Mouse (Mus musculus) MEL (cell line): ENCODE data around the gene Lrrc73. TPM values are rescaled to one million over a fixed set of nuclear protein-coding genes. Genes with fewer than 3 reads are reported as not detected.

Source experiments
- DNase-seq: peaks from one replicate; pipeline ENCODE4 v3.0.0; 2011; ENCODE audit warnings: low read depth, low spot score
- H3K27ac ChIP-seq: 2 replicates; pipeline ENCODE4 v1.5.1; 2012; ENCODE audit warnings: low read depth, mild to moderate bottlenecking, control low read depth, low read length, moderate library complexity; ENCODE audit not compliant: control insufficient read depth
- H3K27me3 ChIP-seq, 2 experiments: fragments of 150-350 bp in 1 of 2; sonication (generic) in 1 of 2; 2 replicates each; pipeline ENCODE4 v1.6.1; 2012; ENCODE audit warnings: low read length in 2 of 2, mild to moderate bottlenecking in 2 of 2, improper control_type of control experiment in 1 of 2, moderate library complexity in 1 of 2; ENCODE audit not compliant: insufficient read depth in 2 of 2, control insufficient read depth in 1 of 2
- H3K36me3 ChIP-seq, 2 experiments: 2 replicates each; pipeline ENCODE4 v1.6.1; 2012 to 2014; ENCODE audit warnings: low read length in 2 of 2, improper control_type of control experiment in 1 of 2, inconsistent platforms in 1 of 2, mild to moderate bottlenecking in 1 of 2; ENCODE audit not compliant: insufficient read depth in 2 of 2, control insufficient read depth in 1 of 2
- H3K4me1 ChIP-seq, 2 experiments: fragments of 150-350 bp in 1 of 2; sonication (generic) in 1 of 2; 2 replicates each; pipeline ENCODE4 v1.6.1; 2012; ENCODE audit warnings: low read length in 2 of 2, improper control_type of control experiment in 1 of 2, mild to moderate bottlenecking in 1 of 2; ENCODE audit not compliant: insufficient read depth in 2 of 2, control insufficient read depth in 1 of 2
- H3K4me3 ChIP-seq, 2 experiments: fragments of 150-350 bp in 1 of 2; sonication (generic) in 1 of 2; 2 replicates each; pipeline ENCODE4 v1.5.1; 2012; ENCODE audit warnings: low read depth in 2 of 2, low read length in 2 of 2, mild to moderate bottlenecking in 2 of 2, moderate library complexity in 2 of 2, control low read depth in 1 of 2, improper control_type of control experiment in 1 of 2; ENCODE audit not compliant: control insufficient read depth in 1 of 2, insufficient read depth in 1 of 2
- H3K79me2 ChIP-seq: 2 replicates; pipeline ENCODE4 v1.6.1; 2012; ENCODE audit warnings: mild to moderate bottlenecking, low read length, moderate library complexity; ENCODE audit not compliant: control insufficient read depth, poor library complexity, insufficient read depth
- H3K9ac ChIP-seq: 2 replicates; pipeline ENCODE4 v1.6.1; 2012; ENCODE audit warnings: low read depth, mild to moderate bottlenecking, control low read depth, low read length, moderate library complexity; ENCODE audit not compliant: control insufficient read depth, poor library complexity, severe bottlenecking
- H3K9me3 ChIP-seq: fragments of 150-350 bp; sonication (generic); replicated peaks from 2 replicates; pipeline ENCODE4 v1.6.1; 2012; ENCODE audit warnings: mild to moderate bottlenecking, low read length, improper control_type of control experiment, moderate library complexity; ENCODE audit not compliant: insufficient read depth
- CHD2 ChIP-seq: IDR thresholded peaks from 2 replicates; pipeline ENCODE4 v1.6.1; 2011; ENCODE audit warnings: low read length, improper control_type of control experiment
- CTCF ChIP-seq, 3 experiments: IDR thresholded peaks in 2 of 3; conservative IDR thresholded peaks in 1 of 3; 2 replicates each; pipeline ENCODE4 v1.5.1; 2011 to 2012; ENCODE audit warnings: low read length in 3 of 3, low read depth in 2 of 3, mild to moderate bottlenecking in 2 of 3, improper control_type of control experiment in 1 of 3, inconsistent platforms in 1 of 3, mixed read lengths in 1 of 3, moderate library complexity in 1 of 3; ENCODE audit not compliant: control insufficient read depth in 1 of 3, insufficient read depth in 1 of 3, poor library complexity in 1 of 3, severe bottlenecking in 1 of 3
- ELF1 ChIP-seq: IDR thresholded peaks from 2 replicates; pipeline ENCODE4 v1.6.1; 2014; ENCODE audit warnings: low read depth, mild to moderate bottlenecking, inconsistent platforms, low read length, improper control_type of control experiment, moderate library complexity
- EP300 ChIP-seq, 2 experiments: IDR thresholded peaks; 2 replicates each; pipeline ENCODE4 v1.6.1; 2011; ENCODE audit warnings: improper control_type of control experiment in 2 of 2, low read length in 2 of 2, low read depth in 1 of 2, mild to moderate bottlenecking in 1 of 2
- ETS1 ChIP-seq: IDR thresholded peaks from 2 replicates; pipeline ENCODE4 v1.6.1; 2012; ENCODE audit warnings: low read depth, mild to moderate bottlenecking, inconsistent platforms, low read length, improper control_type of control experiment, moderate library complexity
- GABPA ChIP-seq: IDR thresholded peaks from 2 replicates; pipeline ENCODE4 v1.6.1; 2012; ENCODE audit warnings: low read depth, mild to moderate bottlenecking, inconsistent platforms, low read length, improper control_type of control experiment, moderate library complexity
- GATA1 ChIP-seq: IDR thresholded peaks from 2 replicates; pipeline ENCODE4 v1.6.1; 2011; ENCODE audit warnings: low read depth, low read length, improper control_type of control experiment
- JUND ChIP-seq: IDR thresholded peaks from 2 replicates; pipeline ENCODE4 v1.6.1; 2011; ENCODE audit warnings: low read depth, mild to moderate bottlenecking, improper control_type of control experiment, low read length
- KAT2A ChIP-seq: conservative IDR thresholded peaks from 2 replicates; pipeline ENCODE4 v1.6.1; 2012; ENCODE audit warnings: low read depth, low read length, improper control_type of control experiment, inconsistent platforms
- MAFK ChIP-seq: IDR thresholded peaks from 2 replicates; pipeline ENCODE4 v1.6.1; 2011; ENCODE audit warnings: low read depth, mild to moderate bottlenecking, low read length, improper control_type of control experiment, borderline replicate concordance
- MYB ChIP-seq: IDR thresholded peaks from 2 replicates; pipeline ENCODE4 v1.6.1; 2011; ENCODE audit warnings: mild to moderate bottlenecking, low read depth, low read length, improper control_type of control experiment
- MYC ChIP-seq: IDR thresholded peaks from 2 replicates; pipeline ENCODE4 v1.6.1; 2011; ENCODE audit warnings: low read depth, mild to moderate bottlenecking, low read length, improper control_type of control experiment, moderate library complexity
- NELFE ChIP-seq: IDR thresholded peaks from 2 replicates; pipeline ENCODE4 v1.6.1; 2011; ENCODE audit warnings: low read depth, low read length, improper control_type of control experiment
- NRF1 ChIP-seq: IDR thresholded peaks from 2 replicates; pipeline ENCODE4 v1.6.1; 2014; ENCODE audit warnings: low read depth, mild to moderate bottlenecking, inconsistent platforms, low read length, improper control_type of control experiment, moderate library complexity; ENCODE audit not compliant: poor library complexity, insufficient read depth, severe bottlenecking
- POLR2AphosphoS2 ChIP-seq: IDR thresholded peaks from 2 replicates; pipeline ENCODE4 v1.6.1; 2011; ENCODE audit warnings: low read length, improper control_type of control experiment
- POLR2AphosphoS5 ChIP-seq: IDR thresholded peaks from 2 replicates; pipeline ENCODE4 v1.6.1; 2012; ENCODE audit warnings: low read depth, borderline replicate concordance, mild to moderate bottlenecking, inconsistent platforms, low read length, moderate library complexity, mixed read lengths
- RAD21 ChIP-seq: IDR thresholded peaks from 2 replicates; pipeline ENCODE4 v1.6.1; 2011; ENCODE audit warnings: mild to moderate bottlenecking, low read depth, low read length, improper control_type of control experiment
- RCOR1 ChIP-seq: IDR thresholded peaks from 2 replicates; pipeline ENCODE4 v1.6.1; 2012; ENCODE audit warnings: low read depth, mild to moderate bottlenecking, inconsistent platforms, low read length, improper control_type of control experiment
- TBP ChIP-seq: IDR thresholded peaks from 2 replicates; pipeline ENCODE4 v1.8.0; 2011; ENCODE audit warnings: low read depth, low read length, improper control_type of control experiment
- UBTF ChIP-seq: IDR thresholded peaks from 2 replicates; pipeline ENCODE4 v1.6.1; 2012; ENCODE audit warnings: low read depth, mild to moderate bottlenecking, inconsistent platforms, low read length, improper control_type of control experiment, moderate library complexity, borderline replicate concordance; ENCODE audit not compliant: insufficient read depth
- ZC3H11A ChIP-seq: IDR thresholded peaks from 2 replicates; pipeline ENCODE4 v1.6.1; 2012; ENCODE audit warnings: low read depth, mild to moderate bottlenecking, inconsistent platforms, low read length, improper control_type of control experiment
- ZKSCAN1 ChIP-seq: IDR thresholded peaks from 2 replicates; pipeline ENCODE4 v1.6.1; 2012; ENCODE audit warnings: low read depth, mild to moderate bottlenecking, inconsistent platforms, low read length, improper control_type of control experiment, moderate library complexity
- ZNF384 ChIP-seq: IDR thresholded peaks from 2 replicates; pipeline ENCODE4 v1.6.1; 2012; ENCODE audit warnings: low read depth, mild to moderate bottlenecking, inconsistent platforms, low read length, improper control_type of control experiment
- polyA plus RNA-seq, 2 experiments: library from polyadenylated mRNA; stranded (reverse) in 1 of 2; unstranded in 1 of 2; fragments of >175 nt in 1 of 2; fragments of >200 nt in 1 of 2; gene quantifications; 2 replicates each; pipeline versions ENCODE4 v1.2.1 to v1.2.4; 2012; ENCODE audit warnings: low replicate concordance in 2 of 2, low read depth in 1 of 2; ENCODE audit not compliant: insufficient read length in 2 of 2, insufficient read depth in 1 of 2, missing spikeins in 1 of 2
- total RNA-seq: library from RNA; depleted of rRNA; stranded (reverse); fragments of 300-350 nt; gene quantifications from 2 replicates; pipeline ENCODE4 v1.2.3, GENCODE M21; 2012

Gene Lrrc73
- total and polyA plus RNA-seq, 3 experiments: 1.2 to 3.5 TPM; not detected in 1

DNA sequence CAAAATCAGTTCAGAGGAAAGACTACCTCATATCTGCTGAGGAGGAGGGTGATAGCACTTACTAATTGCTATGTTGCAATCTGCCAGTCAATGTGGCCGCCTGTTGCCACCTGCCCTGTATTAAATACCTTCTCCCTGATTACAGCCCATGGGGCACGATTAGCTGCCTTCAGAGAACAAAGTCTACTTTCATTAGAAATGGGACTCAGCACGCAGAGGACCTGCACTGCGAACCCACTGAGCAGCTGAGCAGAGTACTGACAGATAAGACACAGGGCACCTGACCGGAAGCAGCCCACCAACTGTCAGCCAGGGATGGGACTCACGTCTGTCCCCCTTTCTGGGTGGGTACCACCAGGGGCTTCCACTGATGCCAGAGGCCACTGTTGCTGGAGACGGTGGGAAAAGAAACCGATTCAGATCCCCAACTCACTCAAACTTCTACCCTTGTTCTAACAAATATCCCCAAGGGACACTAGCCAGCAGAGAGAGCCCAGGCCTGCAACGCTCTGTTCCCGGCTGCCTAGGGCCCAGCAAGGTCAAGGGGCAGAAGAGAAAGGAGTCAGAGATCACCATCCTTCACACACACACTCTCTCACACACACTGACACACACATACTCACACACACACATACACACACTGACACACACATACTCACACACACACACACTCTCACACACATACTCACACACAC, 14.8 kb downstream of the Lrrc73 start:
- peaks cover 0 to 8% of the 10 kb centered on the region in 2 experiments; a peak in 2 of 4 replicates for H3K36me3 ChIP-seq
- TF ChIP-seq ZKSCAN1 (no peak), JUND (no peak), RAD21 (no peak), EP300 (IDR thresholded peaks at IDR 0.05; ENCODE audit: low read depth in 1 of 2, low read length in 2 of 2) (no peak), ZNF384 (no peak), NELFE (no peak), CHD2 (no peak)

DNA sequence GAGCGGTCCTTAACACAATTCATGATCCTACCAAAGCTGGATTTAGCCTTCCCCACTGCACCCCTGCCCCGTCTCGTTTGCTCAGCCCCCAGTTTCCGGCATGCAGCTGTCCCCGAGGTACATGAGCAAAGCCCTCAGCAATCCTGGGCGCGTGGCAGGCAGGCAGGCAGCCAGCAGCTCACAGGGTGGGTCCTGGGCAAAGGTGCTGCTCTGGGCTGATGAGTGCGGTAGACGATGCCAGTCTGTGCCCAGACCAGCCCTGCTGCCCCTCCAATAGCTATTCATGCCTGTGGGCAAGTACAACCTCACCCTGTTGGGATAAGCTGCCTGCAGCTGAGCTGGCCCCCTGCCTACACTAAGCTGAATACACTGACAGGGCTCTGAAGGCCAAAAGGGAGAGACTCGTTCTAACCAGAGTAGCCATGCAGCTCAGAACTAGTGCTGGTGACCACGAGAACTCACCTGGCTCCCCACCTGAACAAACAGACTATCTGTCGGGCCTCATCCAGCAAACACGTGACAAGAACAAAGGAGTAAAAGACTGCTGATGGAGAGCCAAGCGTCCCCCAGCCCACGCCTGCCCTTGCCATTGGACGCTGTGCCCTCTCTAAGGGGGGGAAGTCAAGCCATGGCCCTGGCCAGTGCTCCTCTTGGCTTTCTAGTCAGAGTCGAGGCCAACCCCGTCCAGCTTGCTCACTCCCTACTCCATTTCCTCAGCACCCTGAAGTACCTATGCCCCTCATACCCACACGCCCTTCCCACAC, 16.6 kb downstream of the Lrrc73 start:
- no peaks in the 10 kb centered on the region for H3K79me2 ChIP-seq
- no peak overlapping the region for H3K27ac ChIP-seq
- no peak overlapping the region for H3K9ac ChIP-seq
- H3K4me1 ChIP-seq: no peaks in the 10 kb centered on the region
- H3K4me3 ChIP-seq: no peak overlapping the region
- DNase-seq: no peak
- H3K27me3 ChIP-seq: no peaks in the 10 kb centered on the region
- TF ChIP-seq RCOR1 (no peak), MYC (no peak), GATA1 (no peak), KAT2A (no peak), NRF1 (no peak)
- TF ChIP-seq, all 39 proteins: peak for 0
- no peaks in the 10 kb centered on the region for H3K9me3 ChIP-seq
- peaks cover 0 to 6% of the 10 kb centered on the region in 2 experiments; a peak in 2 of 4 replicates for H3K36me3 ChIP-seq

More for the DNA sequence above, 14.8 kb downstream of the Lrrc73 start:
- Histone ChIP-seq H3K27me3 (no peaks in the 10 kb centered on the region), H3K9me3 (no peaks in the 10 kb centered on the region), H3K4me3 (no peak overlapping the region), H3K27ac (no peak overlapping the region), H3K79me2 (no peaks in the 10 kb centered on the region), H3K4me1 (no peaks in the 10 kb centered on the region), H3K9ac (no peak overlapping the region)
- no peak for DNase-seq

DNA sequence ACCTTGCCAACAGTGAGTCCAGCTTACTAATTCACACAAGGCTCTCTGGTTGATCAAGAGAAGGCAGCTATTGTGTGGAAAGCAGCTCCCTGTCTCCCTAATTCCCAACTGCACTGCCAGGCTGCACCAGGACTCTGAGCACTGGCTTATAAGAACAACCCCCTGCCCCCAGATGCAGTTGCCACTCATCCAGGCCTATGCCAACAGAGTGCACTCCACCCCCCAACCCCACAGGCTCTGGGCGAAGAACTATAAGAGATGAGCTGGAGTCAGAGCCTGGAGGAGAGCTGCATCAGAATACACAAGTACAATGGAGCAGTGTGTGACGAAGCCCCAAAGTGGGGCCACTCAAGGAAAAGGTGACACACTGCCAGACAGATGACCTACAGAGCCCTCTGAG, 18.7 kb downstream of the Lrrc73 start:
- no peak for TF ChIP-seq GABPA
- no peak for TF ChIP-seq MAFK
- no peak for TF ChIP-seq NRF1
- no peak for TF ChIP-seq RCOR1
- TF ChIP-seq UBTF: no peak
- TF ChIP-seq ELF1: no peak
- TF ChIP-seq MYB: no peak
- no peak for TF ChIP-seq POLR2AphosphoS5
- no peak for TF ChIP-seq CTCF (IDR thresholded peaks at IDR 0.05 in 2 of 3, conservative IDR thresholded peaks at IDR 0.05 in 1 of 3; ENCODE audit: control insufficient read depth in 1 of 3, insufficient read depth in 1 of 3, low read depth in 2 of 3, low read length in 3 of 3, poor library complexity in 1 of 3, severe bottlenecking in 1 of 3)
- TF ChIP-seq TBP: no peak
- TF ChIP-seq ZKSCAN1: no peak
- no peak for TF ChIP-seq POLR2AphosphoS2
- TF ChIP-seq ZC3H11A: no peak
- no peak for TF ChIP-seq ETS1
- Histone ChIP-seq H3K9ac (no peak overlapping the region), H3K79me2 (no peaks in the 10 kb centered on the region)

More for the DNA sequence above, 18.7 kb downstream of the Lrrc73 start:
- Histone ChIP-seq H3K27me3 (no peaks in the 10 kb centered on the region), H3K27ac (no peak overlapping the region), H3K4me1 (no peaks in the 10 kb centered on the region), H3K4me3 (no peak overlapping the region), H3K36me3 (peaks cover 0 to 4% of the 10 kb centered on the region in 2 experiments; a peak in 1 of 4 replicates), H3K9me3 (no peaks in the 10 kb centered on the region)
- DNase-seq: no peak
